Mouse (Mus musculus): ENCODE results near the gene Ss18l1.
A peak's percentile ranks its signal among the peaks of the same experiment; 100 is the strongest.

Gene Ss18l1

GRCm38 (mm10) chr2:180041577-180042255 lies 593 bp upstream of the Ss18l1 start:
- peak; percentile 59 for DNase-seq

DNA sequence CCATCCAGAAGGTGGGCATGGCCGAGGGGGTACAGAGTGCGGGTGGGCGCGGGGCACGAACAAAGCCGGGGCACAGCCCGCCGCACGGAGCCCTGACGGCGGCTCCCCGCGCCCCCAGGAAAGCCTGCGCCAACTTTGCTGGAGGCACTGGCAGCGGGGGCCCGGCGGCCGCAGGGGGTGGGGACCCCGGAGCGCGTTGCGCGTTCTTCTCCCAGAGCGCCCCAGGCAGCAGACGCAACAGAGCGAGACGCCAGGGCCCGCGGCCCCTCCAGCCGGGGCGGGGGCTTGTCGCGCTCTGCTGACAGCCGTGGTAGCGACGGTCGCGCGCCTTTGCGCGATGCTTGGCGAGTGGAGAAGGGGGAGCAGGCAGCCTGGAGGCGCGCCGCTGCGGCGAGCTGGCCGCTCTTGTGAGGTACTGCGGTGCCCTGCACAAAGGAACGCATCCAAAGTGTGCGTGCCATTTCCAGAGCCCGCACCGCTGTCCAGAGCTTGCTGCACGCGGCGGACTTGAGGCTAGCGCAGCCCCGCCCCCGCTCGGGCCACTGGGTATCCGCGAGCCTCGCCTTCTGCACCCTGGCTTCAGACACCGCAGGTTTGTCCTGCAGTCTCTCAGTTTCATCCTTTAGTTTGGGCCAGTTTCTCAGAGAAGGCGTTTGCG lies 678 bp downstream of the Ss18l1 start:
- peak; percentile 54 for DNase-seq

- DNase-seq = no peak
Observed at GRCm38 (mm10) chr2:180045283-180045682, 3.0 kb downstream of the Ss18l1 start.

GRCm38 (mm10) chr2:180047580-180047979 lies 5.3 kb downstream of the Ss18l1 start:
- no peak for DNase-seq

GRCm38 (mm10) chr2:180047980-180048635 lies 5.8 kb downstream of the Ss18l1 start:
- DNase-seq = no peak

- peak; percentile 89 for DNase-seq
Observed at GRCm38 (mm10) chr2:180050986-180051385, 8.7 kb downstream of the Ss18l1 start.

GRCm38 (mm10) chr2:180051986-180052733 lies 9.9 kb downstream of the Ss18l1 start:
- DNase-seq = no peak

DNA sequence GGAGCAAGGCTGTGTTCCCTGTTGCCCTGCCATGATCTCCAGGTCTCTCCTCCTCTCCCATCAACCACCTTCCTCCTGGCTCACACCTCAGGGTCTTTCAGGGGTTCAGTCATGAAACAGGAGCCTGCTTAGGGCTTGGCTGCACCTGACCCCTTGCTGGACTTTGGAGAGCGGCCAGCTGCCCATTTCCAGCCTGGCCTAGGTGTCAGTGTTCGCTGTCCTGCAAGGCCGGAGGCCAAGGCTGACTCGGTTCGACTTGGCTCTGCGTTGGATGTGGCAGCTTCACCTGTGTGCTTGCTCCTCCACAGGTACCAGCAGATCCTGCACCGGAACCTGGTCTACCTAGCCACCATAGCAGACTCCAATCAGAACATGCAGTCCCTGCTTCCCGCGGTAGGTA lies 10.7 kb downstream of the Ss18l1 start:
- peak; percentile 57 for DNase-seq

DNA sequence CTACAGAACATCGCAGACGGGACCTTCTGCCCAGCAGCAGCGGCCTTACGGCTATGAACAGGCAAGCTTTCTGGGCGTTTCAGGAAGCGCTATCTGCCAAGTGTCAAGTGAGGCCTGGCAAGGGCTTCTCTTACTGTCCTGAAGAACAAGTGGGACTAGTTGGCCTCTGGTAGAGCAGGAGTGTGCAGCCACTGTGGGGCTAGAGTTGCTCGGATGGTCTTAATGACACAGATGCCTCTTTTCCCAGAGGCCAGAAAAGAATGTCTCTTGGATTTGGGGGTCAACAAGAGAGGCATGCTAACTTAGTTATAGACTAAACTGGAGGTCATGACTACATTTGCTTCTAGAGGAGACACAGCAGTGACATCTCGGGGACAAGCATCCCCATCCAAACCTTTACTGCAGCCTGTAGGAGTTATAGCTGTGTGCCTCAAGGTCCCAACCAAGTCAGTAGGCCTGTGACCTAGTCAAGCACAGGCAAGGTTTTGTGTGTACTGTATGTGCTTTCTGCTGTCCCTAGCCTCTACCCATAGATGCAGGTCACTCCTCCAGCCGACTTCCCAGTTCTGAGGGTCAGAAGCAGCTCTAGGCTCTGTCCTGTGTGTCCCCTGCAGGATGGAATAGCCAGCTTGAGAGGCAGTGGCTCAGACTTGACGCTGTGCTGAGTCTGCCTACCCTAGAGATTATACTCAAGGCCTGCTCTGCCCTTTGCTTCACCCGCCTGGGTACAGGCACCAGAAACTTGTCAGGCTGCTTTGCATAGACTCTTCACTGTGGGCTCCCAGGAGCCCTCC lies 21.2 kb downstream of the Ss18l1 start:
- no peak for DNase-seq

GRCm38 (mm10) chr2:180069770-180070480 lies 27.6 kb downstream of the Ss18l1 start:
- no peak for DNase-seq

DNA sequence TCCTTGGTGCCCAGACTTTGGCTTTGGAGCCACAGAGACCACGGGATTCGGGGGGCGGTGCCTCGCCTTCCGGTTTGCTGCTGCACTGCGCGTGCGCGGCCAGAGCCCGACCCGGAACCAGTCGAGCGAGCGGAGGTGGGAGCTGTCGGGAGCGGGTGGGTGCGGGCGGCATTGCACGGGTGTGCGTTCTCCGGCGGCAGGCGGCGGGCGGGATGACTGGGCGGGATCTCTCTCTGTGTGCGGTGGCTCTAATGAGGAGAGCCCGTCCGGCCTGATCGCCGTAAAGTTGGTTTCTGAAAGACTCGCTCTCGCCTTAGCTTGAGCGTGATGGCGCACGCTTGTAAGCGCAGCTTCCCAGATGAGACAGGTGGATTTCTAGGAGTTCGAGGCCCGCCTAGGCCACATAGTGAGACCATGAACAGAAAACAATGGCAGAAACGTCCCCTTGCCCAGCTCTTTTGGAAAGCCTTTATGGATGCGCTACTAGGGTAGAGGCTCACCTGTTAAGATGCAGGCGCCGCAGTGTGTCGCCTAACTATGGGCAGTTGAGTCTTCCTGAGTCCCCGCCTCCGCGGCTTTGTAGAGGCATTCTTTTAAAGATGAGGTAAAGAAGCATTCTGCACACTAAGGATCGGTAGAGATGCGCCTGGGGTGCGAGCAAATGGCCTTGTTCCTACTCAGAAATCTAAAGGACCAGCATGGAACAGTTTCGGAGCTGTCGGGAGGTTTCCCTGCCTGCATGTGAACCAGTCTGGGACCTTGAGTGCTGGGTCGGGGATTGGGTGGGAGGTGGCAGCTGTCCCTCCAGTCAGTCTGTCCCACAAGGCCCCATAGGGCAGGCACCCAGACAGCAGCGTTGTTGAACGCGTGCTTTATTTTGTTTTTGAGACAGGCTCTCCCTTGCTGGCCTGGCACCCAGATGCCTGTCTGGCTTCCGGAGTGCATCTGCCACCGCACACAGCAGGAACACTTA lies 28.5 kb downstream of the Ss18l1 start, which contains the start of gene Mtg2:
TSS of gene Mtg2 (plus strand) at position 108 of the 973 bp plus-strand sequence.
- DNase-seq = peak; percentile 97

DNA sequence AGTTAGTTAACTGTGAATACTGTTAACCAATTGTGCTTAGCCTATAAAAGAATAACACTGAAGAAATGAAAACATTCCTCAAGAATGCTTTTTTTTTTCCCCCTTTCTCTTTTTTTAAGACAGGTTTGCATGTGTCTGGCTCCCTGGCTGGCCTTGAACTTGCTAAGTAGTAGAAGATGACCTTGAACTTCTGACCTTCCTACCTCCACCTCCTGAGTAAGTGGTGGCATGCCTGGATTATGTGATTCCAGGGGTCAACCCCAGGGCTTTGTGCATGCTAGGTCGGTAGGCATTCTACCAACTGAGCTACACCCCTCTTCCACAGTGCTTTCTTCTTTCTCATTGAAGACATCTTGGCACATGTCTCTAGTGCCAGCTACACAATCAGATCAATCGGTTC lies 29.4 kb downstream of the Ss18l1 start:
- no peak for DNase-seq

- DNase-seq = no peak
Observed at GRCm38 (mm10) chr2:180072886-180073285, 30.6 kb downstream of the Ss18l1 start.

DNA sequence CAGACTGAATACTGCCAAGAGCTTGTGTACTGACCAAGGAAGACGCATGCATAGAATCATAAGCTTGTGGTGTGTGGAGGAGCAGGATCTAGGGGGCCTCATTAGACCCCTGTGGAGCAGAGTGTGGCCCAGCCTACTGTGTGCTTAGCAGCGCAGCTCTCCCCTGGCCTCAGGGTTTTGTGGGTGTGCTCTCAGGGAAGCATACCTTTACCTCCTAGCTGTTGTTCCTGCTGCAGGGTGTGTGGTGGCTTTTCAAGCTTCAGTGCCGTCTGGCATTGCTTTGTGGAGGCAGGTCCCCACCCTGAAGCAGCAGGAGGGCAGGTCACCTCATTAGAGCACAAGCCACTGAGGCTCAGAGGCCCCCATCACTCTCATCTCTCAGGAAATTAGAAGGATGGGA lies 35.3 kb downstream of the Ss18l1 start:
- no peak for DNase-seq

DNA sequence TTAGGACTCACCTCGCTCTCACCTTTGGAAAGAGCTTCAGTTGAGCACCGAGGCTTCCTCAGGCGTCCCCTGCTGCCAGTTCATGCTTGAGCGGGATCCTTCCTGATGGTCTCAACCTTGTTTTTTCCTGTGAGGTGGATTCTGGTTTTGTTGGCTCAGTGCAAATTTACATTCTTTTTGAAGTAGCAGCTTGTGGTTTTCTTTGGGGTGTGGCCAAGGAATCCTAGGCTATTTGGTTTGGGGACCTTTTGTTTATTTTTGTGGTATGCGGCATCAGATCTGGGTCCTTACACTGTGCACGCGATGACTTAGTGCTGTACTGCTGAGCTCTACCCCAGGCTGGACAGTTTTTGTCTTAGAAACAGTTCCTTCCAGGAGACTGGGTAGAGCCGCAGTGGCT lies 38.4 kb downstream of the Ss18l1 start:
- no peak for DNase-seq

GRCm38 (mm10) chr2:180083063-180083462 lies 40.8 kb downstream of the Ss18l1 start:
- no peak for DNase-seq

- no peak for DNase-seq
Observed at GRCm38 (mm10) chr2:180084565-180084964, 42.3 kb downstream of the Ss18l1 start.

DNA sequence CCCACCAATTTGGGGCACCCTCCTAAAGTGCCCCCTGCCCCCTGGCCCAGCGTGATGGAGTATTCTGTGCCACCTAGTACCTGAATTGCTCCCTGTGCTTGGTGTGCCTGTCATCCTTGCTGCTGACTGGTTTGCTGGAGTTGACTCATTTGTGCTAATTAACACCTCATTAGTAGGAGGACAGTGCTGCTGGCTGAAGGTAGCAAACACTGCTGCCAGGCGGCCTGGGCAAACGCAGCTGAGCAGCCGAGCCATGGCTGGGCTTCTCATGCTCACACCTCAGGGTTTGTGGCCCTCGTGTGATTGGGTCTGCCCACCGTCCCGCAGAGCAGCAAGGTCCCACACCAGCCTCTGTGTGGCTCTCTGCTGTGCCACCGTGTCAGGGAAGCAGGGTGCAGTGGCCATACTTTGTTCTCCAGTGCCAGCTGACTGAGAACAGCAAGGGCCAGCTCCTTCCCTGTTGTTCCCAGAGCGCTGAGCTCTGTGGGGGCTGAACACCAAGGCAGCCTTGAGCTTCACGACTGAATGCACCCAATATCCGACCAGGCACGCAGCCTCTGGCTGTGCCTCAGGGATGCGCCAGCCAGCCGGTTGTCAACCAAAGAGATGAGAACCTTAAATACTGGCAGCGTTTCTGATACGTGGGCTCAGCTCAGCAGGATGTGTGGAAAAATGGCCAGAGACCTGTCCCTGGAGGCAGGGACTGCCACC lies 43.8 kb downstream of the Ss18l1 start:
- DNase-seq = no peak

GRCm38 (mm10) chr2:180086637-180087027 lies 44.3 kb downstream of the Ss18l1 start:
- DNase-seq = no peak

DNA sequence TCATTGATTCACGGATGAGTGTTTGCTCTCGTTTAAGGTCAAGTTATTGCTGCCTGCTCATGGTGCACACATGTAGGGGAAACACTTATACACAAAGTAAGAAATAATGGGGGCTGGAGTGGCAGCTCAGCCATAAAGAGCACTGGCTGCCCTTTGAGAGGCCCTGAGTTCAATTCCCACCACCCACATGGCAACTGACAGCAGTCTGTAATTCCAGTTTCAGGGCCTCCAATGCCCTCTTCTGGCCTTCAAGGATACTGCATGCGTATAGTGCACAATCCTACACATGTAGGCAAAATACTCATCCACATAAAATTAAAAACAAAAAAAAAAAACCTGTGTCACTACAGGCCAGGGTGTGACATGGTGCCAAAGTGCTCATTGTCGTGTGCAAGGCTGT lies 45.2 kb downstream of the Ss18l1 start:
- no peak for DNase-seq

All from kidney, adult 18-20 months (tissue).